Mouse (Mus musculus): ENCODE results near the gene 4930505A04Rik. TPM values are rescaled to one million over a fixed set of nuclear protein-coding genes. Genes with fewer than 3 reads are reported as not detected.
A peak's percentile ranks its signal among the peaks of the same experiment; 100 is the strongest.
"Not testable (repeated sequence)": the region's sequence is repeated elsewhere in the genome, so short reads cannot be mapped to it uniquely, and the experiment has no call there.

4930505A04Rik gene
- total RNA-seq (2021) = under 1 TPM in 1 of 2 experiments, not detected in 1; 0.48 TPM
- long read RNA-seq, experiment 1 = 0 reads
- long read RNA-seq, experiment 2 = 0 reads

GRCm38 (mm10) chr11:30471751-30472593, at the start of gene 4930505A04Rik:
Gene 4930505A04Rik (minus strand): TSS chr11:30471827.
- peak; percentile 68 to 80 for DNase-seq
- intact Hi-C loops (cut with DNase I) = loop anchor here (10.0 kb wide), 1 partner anchor 183 kb away; no protein-coding TSS in a partner anchor

- intact Hi-C loops (cut with DNase I) = no loop called here
- peak in 1 of 2 experiments; percentile 7 for DNase-seq
These were observed 45.5 kb upstream of the 4930505A04Rik start for GRCm38 (mm10) chr11:30517133-30517532.

GRCm38 (mm10) chr11:30508178-30508577, 36.6 kb upstream of the 4930505A04Rik start:
- intact Hi-C loops (cut with DNase I) = no loop called here
- DNase-seq = no peak

- no peak for DNase-seq
- intact Hi-C loops (cut with DNase I) = no loop called here
These were observed 27.2 kb upstream of the 4930505A04Rik start for GRCm38 (mm10) chr11:30498738-30499355.

GRCm38 (mm10) chr11:30497151-30497550, 25.5 kb upstream of the 4930505A04Rik start:
- DNase-seq = no peak
- intact Hi-C loops (cut with DNase I) = no loop called here

GRCm38 (mm10) chr11:30491515-30492260, 20.1 kb upstream of the 4930505A04Rik start:
- intact Hi-C loops (cut with DNase I) = no loop called here
- no peak for DNase-seq

GRCm38 (mm10) chr11:30488183-30488582, 16.6 kb upstream of the 4930505A04Rik start:
- intact Hi-C loops (cut with DNase I) = no loop called here
- no peak for DNase-seq

GRCm38 (mm10) chr11:30483286-30483685, 11.7 kb upstream of the 4930505A04Rik start:
- no peak for DNase-seq
- intact Hi-C loops (cut with DNase I) = no loop called here

- no peak for DNase-seq
- intact Hi-C loops (cut with DNase I) = loop anchor here (10.0 kb wide), 1 partner anchor 184 kb away; no protein-coding TSS in a partner anchor
These were observed 440 bp downstream of the 4930505A04Rik start for GRCm38 (mm10) chr11:30471187-30471586.

- DNase-seq = no peak
- intact Hi-C loops (cut with DNase I) = no loop called here
These were observed 17.3 kb downstream of the 4930505A04Rik start for GRCm38 (mm10) chr11:30454331-30454730.

- intact Hi-C loops (cut with DNase I) = no loop called here
- no peak for DNase-seq
These were observed 23.5 kb downstream of the 4930505A04Rik start for GRCm38 (mm10) chr11:30448126-30448525.

- intact Hi-C loops (cut with DNase I) = no loop called here
- no peak for DNase-seq
These were observed 24.1 kb downstream of the 4930505A04Rik start for GRCm38 (mm10) chr11:30447561-30447960.

- intact Hi-C loops (cut with DNase I); DNase-seq: not testable (repeated sequence)
These were observed 27.3 kb downstream of the 4930505A04Rik start for GRCm38 (mm10) chr11:30444192-30444905.

- DNase-seq = no peak
- intact Hi-C loops (cut with DNase I) = no loop called here
These were observed 27.9 kb downstream of the 4930505A04Rik start for GRCm38 (mm10) chr11:30443746-30444145.

GRCm38 (mm10) chr11:30433256-30433950, 38.2 kb downstream of the 4930505A04Rik start:
- intact Hi-C loops (cut with DNase I) = no loop called here
- DNase-seq = no peak

GRCm38 (mm10) chr11:30405581-30405980, 66.0 kb downstream of the 4930505A04Rik start:
- intact Hi-C loops (cut with DNase I) = no loop called here

GRCm38 (mm10) chr11:30404619-30405200, 66.9 kb downstream of the 4930505A04Rik start:
- intact Hi-C loops (cut with DNase I) = no loop called here
- no peak for DNase-seq

More at GRCm38 (mm10) chr11:30405581-30405980, 66.0 kb downstream of the 4930505A04Rik start:
- DNase-seq = peak; percentile 42 to 67

GRCm38 (mm10) chr11:30394351-30394750, 77.3 kb downstream of the 4930505A04Rik start:
- no peak for DNase-seq
- intact Hi-C loops (cut with DNase I) = no loop called here

GRCm38 (mm10) chr11:30383076-30383475, 88.6 kb downstream of the 4930505A04Rik start:
- intact Hi-C loops (cut with DNase I) = no loop called here
- DNase-seq = no peak

All from gastrocnemius, postnatal 36 days (tissue).